Mouse (Mus musculus): ENCODE results near the gene Syce2.
"Not testable (repeated sequence)": the region's sequence is repeated elsewhere in the genome, so short reads cannot be mapped to it uniquely, and the experiment has no call there.

Gene Syce2

DNA sequence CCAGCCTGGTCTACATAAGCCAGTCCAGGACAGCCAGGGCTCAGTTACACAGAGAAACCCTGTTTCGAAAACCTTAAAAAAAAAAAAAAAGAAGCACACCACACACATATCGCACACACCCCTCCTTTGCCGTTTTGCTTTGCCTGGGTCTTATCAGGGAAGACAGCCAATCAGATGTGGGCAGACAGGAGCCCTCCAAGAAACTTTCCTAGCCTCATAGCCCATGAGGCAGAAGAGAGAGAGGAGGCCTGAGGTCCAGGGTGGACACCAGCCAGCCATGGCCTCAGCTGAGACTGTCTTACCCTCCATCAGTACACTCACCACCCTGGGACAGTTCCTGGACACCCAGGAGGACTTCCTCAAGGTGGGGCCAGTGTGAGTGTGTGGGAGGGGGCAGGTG is 29.8 kb downstream of the Syce2 start, which contains the start of gene Klf1:
TSS of gene Klf1 (plus strand) at position 177 of the 400 bp plus-strand sequence.
- no peak for DNase-seq (ENCODE audit: low spot score)

DNA sequence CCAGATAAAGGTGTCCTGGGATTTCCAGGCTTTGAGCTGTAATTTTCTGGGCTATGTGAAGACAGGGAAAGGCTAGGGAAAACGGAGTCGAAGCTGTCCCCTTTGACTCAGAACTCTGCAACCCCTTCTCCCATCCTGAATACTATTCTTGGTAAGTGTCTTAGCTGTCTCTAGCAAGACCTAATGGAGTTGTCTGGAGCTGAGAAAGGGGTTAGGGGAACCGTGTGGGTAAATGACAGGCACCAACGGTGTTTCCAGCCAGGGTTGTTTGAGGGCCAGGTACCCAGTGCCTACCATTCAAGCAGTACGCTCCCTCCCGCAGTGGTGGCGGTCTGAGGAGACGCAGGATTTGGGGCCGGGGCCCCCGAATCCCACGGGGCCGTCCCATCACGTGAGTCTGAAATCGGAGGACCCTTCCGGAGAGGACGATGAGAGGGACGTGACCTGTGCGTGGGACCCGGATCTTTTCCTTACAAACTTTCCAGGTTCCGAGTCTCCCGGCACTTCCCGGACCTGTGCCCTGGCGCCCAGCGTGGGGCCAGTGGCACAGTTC is 30.5 kb downstream of the Syce2 start:
- no peak for DNase-seq (ENCODE audit: low spot score)

DNA sequence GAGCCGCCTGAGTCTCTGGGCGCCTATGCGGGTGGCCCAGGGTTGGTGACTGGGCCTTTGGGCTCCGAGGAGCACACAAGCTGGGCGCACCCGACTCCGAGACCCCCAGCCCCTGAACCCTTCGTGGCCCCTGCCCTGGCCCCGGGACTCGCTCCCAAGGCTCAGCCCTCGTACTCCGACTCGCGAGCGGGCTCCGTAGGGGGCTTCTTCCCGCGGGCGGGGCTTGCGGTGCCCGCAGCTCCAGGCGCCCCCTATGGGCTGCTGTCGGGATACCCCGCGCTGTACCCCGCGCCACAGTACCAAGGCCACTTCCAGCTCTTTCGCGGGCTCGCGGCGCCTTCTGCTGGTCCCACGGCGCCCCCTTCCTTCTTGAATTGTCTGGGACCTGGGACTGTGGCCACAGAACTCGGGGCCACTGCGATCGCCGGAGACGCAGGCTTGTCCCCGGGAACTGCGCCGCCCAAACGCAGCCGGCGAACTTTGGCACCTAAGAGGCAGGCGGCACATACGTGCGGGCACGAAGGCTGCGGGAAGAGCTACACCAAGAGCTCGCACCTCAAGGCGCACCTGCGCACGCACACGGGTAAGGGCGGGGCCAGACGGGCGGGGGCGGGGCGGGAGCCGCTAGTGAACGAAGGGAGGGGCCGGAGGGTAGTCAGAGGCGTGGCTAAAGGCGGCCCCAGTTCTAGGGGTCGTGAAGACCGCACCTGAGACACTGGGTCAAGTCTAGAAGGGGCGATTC is 31.2 kb downstream of the Syce2 start:
- DNase-seq (ENCODE audit: low spot score): peak; percentile 94

DNA sequence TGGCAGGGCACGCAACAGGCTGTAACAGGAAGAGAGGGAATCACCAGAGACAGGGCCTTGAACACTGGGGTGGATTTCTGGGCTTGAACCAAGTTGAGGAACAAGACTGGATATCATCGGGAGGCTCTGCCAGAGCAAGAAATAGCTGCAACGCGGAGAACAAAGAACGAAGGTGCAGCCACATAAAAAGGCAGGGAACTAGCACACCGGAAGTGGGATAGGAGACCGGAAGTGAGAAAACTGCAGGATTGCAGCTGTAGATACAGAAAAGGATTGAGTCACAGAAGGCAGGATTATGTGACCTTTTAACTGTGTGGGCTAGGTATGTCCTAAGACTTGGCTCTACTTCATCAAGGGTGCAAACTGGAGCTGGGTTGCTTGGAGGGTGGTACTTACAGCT is 32.4 kb downstream of the Syce2 start:
- DNase-seq (ENCODE audit: low spot score): no peak

DNA sequence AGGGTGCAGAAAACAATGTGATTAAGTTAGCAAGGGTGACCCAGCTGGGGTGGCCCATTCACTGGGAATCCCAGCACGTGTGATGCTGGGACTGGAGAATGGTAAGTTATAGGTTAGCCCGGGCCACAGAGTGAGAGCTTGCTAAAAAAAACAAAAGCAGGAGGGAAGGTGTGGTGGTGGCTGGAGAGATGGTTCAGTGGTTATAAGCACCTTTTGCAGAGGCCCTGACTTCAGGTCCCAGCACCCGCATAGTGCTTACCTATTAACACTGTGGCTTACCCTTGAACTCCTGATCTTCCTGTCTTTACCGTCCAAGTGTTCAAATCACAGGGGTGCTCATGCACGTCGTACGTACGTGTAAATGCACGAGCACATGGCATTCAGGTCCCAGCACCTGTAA is 35.1 kb downstream of the Syce2 start:
- no peak for DNase-seq (ENCODE audit: low spot score)

DNA sequence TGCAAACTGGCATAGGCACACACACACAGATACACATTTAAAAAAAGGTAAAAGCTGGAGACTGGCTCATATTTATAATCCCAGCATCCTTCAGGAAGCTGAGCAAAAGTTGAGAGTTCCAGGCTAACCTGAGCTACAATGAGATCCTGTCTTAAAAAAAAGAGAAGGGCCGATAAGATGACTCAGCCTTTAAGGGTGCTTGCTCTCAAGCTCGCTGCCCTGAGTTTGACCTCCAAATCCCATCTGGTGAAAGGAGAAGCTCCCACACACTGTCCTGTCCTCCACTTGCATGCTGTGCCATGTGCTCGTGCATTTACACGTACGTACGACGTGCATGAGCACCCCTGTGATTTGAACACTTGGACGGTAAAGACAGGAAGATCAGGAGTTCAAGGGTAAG is 35.6 kb downstream of the Syce2 start:
- no peak for DNase-seq (ENCODE audit: low spot score)

DNA sequence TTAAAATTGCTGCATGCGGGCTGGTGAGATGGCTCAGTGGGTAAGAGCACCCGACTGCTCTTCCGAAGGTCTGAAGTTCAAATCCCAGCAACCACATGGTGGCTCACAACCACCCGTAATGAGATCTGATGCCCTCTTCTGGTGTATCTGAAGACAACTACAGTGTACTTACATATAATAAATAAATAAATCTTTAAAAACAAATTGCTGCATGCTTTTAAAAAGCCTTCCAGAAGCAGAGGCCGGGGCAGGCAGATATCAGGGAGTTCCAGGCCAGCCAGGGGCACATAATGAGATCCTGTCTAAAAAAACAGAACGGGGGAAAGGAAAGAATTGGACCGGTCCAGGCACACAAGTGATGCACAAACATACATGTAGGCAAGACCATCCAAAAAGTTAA is 36.1 kb downstream of the Syce2 start:
- not testable (repeated sequence) for DNase-seq (ENCODE audit: low spot score)

DNA sequence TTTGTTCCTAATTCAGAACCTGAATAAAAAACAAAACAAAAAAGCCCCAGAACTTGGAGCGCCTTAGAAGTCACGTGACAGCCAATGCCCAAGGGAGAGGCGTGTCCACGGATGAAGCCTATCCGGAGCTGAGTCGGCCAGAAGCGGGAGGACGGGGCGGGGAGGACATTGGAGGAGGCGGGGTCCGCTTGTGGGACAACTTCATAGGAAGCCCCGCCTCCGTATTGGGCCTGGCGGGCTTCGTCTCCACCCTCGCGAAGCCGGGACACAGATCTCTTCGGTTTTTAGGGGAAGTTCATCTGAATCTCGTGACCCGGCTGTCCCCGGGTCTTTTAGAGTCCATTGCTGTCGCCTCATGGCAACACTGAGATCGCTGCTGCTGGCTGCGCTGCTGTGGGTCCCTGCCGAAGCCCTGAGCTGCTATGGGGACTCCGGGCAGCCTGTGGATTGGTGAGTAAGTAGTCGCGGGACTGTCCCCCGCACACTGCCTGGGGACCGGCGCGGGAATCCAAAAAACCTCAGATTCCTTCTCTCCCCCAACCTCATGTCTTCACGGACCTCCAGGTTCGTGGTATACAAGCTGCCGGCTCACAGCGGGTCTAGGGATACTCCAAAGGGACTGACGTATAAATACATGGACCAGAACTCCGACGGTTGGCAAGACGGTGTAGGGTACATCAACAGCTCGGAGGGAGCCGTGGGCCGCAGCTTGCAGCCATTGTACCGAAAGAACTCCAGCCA is 36.7 kb downstream of the Syce2 start, which contains the start of gene Dnase2a:
TSS of gene Dnase2a (plus strand) at position 140 of the 741 bp plus-strand sequence.
- peak; percentile 97 for DNase-seq (ENCODE audit: low spot score)

DNA sequence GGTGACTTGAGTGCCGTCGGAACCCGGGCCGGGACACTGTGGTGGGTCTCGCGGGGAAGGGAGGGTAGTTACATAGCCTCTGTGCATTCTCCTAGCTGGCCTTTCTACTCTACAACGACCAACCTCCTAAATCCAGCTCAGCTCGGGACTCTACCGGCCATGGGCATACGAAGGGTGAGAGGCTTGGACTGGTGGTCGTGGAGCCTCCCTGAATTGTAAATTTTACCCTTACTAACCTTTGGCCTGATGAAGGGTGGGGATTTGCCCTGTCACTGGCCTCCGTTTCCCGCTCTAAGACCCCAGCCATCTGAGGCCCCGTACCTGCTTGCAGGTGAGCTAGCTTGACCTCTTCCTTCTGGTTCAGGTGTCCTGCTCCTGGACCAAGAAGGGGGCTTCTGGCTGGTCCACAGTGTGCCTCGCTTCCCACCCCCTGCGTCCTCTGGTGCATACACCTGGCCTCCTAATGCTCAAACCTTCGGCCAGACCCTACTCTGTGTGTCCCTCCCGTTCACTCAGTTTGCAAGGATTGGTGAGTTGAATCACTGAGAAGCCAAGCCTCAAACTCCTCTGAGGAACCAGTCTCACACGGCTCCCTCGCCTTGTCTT is 37.4 kb downstream of the Syce2 start:
- no peak for DNase-seq (ENCODE audit: low spot score)

DNA sequence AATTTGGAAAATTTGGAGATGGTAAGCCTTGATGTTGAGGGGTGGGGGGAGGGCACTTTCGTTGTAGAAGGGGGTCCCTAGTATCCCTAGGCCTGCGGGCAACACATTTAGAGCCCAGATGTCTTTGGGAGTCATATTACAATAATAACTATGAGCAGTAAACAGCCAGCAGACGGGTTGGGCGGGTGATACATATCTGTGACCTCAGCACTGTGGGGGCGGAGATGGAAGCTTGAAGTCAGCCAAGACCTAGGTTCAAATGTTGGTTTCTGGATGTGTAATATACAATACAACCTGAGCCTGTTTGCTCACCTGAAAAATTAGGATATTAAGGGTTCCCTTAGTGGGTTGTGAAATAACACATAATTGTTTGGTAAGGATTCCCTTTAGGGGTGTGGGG is 38.0 kb downstream of the Syce2 start:
- DNase-seq (ENCODE audit: low spot score): peak; percentile 49

DNA sequence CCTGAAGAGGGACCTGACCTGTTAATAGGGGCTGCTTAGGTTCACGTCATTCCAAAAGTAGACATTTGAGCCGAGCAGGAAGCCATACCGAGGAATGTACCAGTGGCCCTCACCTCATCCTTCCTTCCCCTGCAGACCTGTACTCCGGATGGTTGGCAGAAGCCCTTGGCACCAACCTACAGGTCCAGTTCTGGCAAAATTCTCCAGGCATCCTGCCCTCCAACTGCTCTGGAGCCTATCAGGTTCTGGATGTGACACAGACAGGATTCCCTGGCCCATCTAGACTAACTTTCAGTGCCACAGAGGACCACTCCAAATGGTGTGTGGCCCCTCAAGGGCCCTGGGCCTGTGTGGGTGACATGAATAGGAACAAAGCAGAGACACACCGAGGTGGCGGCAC is 38.6 kb downstream of the Syce2 start:
- no peak for DNase-seq (ENCODE audit: low spot score)

DNA sequence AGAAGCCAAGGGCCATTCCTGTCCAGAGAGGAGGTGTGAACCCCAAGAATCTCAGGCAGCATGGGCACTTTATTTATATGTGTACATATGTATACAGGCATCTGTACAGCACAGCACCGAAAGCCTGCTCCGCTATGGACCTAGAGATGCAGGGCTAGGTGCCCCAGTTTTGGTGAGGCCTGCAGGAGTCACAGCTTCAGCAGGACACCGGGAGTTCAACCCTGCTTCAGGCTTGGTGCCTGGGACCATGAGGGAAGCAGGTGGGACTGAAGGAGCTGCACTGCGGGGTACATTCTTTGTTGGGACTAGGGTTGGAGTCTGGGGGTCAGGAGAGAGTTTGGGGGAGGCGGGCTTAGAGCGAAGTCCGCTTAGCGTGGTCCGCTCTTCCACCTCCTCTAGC is 39.9 kb downstream of the Syce2 start:
- DNase-seq (ENCODE audit: low spot score): no peak

DNA sequence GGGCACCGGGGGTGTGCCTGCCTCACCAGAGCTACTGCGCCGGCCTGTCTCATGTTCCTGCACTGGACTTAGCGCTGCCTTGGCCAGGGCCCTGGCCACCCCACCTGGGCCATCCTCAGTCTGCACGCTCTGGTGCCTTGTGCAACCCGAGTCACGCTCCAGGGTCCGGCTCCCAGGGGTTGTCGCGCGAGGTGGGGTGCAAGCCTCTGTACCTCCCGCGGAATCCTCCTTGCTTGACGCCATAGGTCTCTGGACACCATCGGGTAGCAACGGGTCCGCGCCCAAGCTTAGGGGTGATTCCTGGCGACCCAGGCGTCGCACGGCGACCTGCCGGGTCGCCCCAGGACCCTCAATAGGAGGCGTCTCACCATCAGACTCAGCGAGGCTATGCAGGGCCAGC is 40.5 kb downstream of the Syce2 start:
- no peak for DNase-seq (ENCODE audit: low spot score)

DNA sequence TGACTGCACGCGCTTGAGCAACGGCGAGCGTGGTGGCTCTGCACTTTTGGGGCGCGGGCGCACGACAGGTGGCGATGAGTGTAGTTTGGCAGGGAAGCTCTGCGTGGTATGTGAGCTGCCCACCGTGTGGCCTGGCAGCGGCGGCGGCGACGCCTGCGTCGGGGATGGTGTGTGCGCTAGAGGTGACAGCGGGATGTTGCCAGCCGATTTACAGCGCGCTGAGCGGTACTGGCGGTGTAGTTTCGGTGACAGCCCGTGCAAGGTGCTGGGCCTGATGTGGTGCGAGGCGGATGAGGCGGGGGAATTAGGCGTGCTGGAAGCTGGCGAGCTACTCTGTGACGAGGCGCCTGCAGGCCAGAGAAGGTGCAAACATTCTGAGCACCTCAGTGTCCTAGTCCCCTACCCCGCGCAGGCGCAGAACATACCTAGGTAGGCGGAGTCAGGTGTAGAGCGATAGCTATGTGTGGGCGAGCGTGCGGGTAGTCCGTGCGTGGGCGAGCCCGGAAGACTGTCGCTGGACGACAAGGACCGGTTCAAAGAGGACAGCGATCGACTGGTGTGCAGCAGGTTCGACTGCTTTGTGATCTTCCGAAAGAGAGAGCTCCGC is 41.1 kb downstream of the Syce2 start:
- DNase-seq (ENCODE audit: low spot score): peak; percentile 83

DNA sequence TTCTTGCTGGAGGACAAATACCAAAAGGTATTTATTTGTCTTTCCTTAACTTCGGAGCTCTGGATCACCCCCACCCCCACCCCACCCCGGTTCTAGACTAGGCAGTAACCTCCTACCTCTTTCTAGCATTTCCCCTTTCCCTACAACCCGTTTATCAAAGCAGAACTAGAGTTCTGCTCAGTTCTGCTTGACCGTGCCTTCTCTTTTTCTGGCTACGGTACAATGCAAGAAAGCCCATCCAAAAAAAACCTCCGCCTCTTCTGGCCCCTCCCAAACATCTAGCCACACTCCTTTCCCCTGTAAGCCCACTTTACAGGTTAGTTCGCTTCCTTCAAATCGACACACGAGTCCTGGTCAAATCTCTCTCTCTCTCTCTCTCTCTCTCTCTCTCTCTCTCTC is 41.6 kb downstream of the Syce2 start:
- DNase-seq (ENCODE audit: low spot score): no peak

DNA sequence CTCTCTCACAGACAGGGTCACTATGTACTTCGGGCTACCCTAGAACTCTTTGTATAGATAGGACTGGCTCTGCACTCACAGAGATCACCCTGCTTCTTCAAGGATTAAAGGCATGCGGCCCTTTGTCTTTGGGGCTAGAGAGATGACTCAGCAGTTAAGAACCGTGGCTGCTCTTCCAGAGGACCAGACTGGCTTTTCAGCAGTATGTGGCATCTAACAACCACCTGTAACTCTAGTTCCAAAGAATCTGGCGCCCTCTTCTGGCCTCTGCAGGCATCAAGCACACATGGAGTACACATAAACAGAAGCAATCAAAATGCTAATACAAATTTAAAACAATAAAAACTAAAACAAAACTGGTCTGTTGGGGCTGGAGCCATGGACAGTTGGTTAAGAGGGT is 42.0 kb downstream of the Syce2 start:
- no peak for DNase-seq (ENCODE audit: low spot score)

DNA sequence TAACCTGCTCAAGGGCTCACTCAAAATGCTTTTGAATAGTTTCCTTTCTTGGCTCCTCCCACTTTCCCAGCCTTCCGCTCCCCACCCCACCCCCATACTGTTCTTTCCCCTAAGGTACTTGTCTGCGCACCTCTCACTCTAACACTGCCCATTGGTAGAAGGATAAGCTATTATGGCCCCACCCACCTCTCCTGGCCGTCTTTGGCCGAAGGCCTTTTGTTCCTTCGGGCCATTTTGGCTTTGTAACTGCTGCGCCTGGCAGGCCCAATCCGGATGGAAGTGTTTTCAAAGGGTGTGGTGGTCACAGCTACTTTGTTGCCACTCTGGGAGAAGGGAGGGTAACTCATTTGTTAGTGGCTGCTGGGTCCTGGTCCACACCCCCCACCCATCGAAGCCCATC is 43.4 kb downstream of the Syce2 start:
- DNase-seq (ENCODE audit: low spot score): no peak

DNA sequence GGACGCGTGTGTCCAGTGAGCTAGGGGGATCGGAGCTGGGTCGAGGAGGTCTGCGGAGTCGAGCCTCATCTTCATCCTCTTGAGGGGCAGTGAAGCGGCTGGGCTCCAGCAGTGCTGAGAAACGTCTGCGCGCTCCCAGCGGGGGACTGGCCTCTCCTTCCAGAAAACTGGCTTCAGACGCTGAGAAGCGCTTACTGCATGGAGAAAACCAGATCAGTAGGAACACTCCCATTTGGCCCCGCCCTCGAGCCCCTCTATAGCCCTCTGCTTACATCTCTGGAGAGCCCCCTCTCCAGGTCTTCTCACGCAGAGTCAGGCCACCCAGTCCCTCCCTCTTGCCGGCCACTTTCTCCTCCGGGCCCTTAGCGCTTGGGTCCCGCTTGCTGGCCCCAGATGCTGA is 45.9 kb downstream of the Syce2 start:
- DNase-seq (ENCODE audit: low spot score): no peak

DNA sequence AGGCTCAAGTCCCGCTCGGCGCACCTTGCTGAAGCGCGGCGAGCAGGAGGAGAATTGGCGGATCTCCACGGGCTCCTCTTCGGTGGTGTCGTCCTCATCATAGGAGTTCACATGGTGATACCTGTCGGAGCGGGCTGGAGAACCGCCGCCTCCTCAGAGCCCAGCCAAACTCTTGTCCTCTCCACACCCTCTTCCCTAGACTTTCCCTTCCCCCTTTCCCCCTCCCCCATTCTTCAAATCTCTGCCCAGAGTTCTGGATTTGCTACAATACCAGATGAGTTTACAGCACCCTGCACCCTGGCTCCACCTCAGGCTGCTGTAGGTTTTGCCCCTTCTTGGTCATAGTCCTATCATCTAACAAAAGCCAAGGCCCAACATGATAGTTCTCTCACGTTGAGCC is 46.7 kb downstream of the Syce2 start:
- no peak for DNase-seq (ENCODE audit: low spot score)

DNA sequence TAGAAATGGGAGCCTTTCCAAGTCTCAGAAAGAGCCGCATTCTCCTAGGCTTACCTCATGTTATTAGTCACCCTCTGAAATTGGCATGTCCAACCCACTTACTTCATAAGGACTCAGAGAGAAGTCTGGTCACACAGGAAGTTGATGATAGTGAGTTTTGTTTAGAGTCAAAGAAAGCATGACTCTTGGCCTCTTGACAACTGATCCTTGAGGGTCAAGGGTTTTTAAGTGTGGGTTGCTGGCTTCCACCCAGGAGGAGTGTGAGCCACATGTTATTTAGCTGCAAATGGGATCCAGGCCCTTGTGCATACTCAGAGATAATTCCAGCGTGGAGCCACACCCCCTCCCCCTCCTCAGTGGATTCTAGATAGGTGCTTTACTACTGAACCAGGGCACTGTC is 49.7 kb downstream of the Syce2 start:
- no peak for DNase-seq (ENCODE audit: low spot score)

DNA sequence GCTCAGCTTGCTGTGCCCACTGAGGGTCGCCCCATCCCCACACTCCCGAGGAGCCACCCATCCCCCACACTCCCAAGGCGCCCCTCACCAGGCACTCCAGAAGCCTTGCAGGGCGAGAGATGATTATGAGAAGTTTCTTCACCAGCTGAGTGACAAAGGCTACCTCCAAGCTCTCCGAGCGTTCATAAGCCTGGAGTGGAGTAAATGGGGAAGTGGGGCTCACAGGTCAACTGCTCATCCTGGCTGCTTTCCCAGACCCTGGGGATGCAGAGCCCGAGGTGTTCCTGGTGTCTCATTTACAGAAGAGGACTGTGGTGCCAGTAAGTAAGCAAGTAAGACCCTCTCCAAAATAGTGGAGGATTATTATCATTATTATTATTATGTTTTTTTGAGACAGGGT is 53.6 kb downstream of the Syce2 start:
- no peak for DNase-seq (ENCODE audit: low spot score)

DNA sequence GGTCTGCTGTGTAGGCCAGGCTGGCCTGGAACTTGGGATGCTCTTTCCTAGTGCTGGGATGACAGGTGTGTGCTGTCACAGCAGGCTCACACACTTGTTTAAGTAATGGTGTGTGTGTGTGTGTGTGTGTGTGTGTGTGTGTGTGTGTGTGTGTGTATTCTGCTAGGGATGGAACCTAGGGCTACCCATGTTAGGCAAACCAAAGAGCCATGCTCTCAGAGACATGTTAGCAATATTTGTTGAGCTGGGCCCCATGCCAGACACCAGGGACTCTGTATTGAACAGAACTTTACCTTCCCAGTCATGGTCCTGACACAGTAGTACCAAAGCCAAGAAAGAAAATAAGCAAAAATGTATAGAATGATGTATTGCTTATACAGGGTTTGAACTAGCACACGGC is 55.6 kb downstream of the Syce2 start:
- DNase-seq (ENCODE audit: low spot score): no peak

All from urinary bladder, postnatal 14 days (tissue).